Mouse (Mus musculus): ENCODE data around the gene Eml2. TPM values are rescaled to one million over a fixed set of nuclear protein-coding genes. Genes with fewer than 3 reads are reported as not detected.
A peak's percentile ranks its signal among the peaks of the same experiment; 100 is the strongest.

The Eml2 gene
- polyA plus RNA-seq, 1 experiment from 2014 or later = 8.2 TPM

- no peaks in the 10 kb centered on the region for H3K9me3 ChIP-seq
- no peaks in the 10 kb centered on the region for H3K36me3 ChIP-seq
- H3K4me3 ChIP-seq = no peak overlapping the region
- ATAC-seq (ENCODE audit: low FRiP score, low read depth) = no peak
- no peak overlapping the region for H3K27ac ChIP-seq (replicated peaks)
- H3K9ac ChIP-seq = no peak overlapping the region
- peaks cover 12% of the 10 kb centered on the region; the same call in 1 of the 2 replicates for H3K4me1 ChIP-seq (replicated peaks)
- 67% methylated on average over 2 of the region's 2 CpGs for WGBS
- H3K4me2 ChIP-seq = no peak overlapping the region
- H3K27me3 ChIP-seq = no peaks in the 10 kb centered on the region
Observed at GRCm38 (mm10) chr7:19236411-19236810, 60.2 kb downstream of the Eml2 start.

- Histone ChIP-seq H3K4me2 (no peak overlapping the region), H3K27ac (replicated peaks) (no peak overlapping the region), H3K4me3 (no peak overlapping the region), H3K9ac (no peak overlapping the region), H3K36me3 (no peaks in the 10 kb centered on the region), H3K4me1 (replicated peaks) (peaks cover 12% of the 10 kb centered on the region; the same call in 1 of the 2 replicates), H3K9me3 (no peaks in the 10 kb centered on the region), H3K27me3 (no peaks in the 10 kb centered on the region)
- no peak for ATAC-seq (ENCODE audit: low FRiP score, low read depth)
- 99% methylated on average over 4 of the region's 4 CpGs for WGBS
Observed at GRCm38 (mm10) chr7:19238344-19238743, 62.1 kb downstream of the Eml2 start.

- WGBS = 0% methylated on average over 1 of the region's 1 CpGs
- Histone ChIP-seq H3K4me3 (no peak overlapping the region), H3K4me2 (no peak overlapping the region), H3K9ac (no peak overlapping the region), H3K27me3 (no peaks in the 10 kb centered on the region), H3K36me3 (no peaks in the 10 kb centered on the region), H3K27ac (replicated peaks) (0 out of 2 replicates have a peak overlapping the region, but pooled peaks have one; percentile 10), H3K4me1 (replicated peaks) (peaks cover 12% of the 10 kb centered on the region; the same call in 1 of the 2 replicates), H3K9me3 (no peaks in the 10 kb centered on the region)
- peak; percentile 90 for ATAC-seq (ENCODE audit: low FRiP score, low read depth)
Observed at GRCm38 (mm10) chr7:19239423-19239822, 63.2 kb downstream of the Eml2 start.

- H3K4me3 ChIP-seq = no peak overlapping the region
- H3K36me3 ChIP-seq = 0 out of 2 replicates have a peak, but pooled peaks cover under 1% of the 10 kb centered on the region
- peaks cover 12% of the 10 kb centered on the region; the same call in 1 of the 2 replicates for H3K4me1 ChIP-seq (replicated peaks)
- H3K9ac ChIP-seq = no peak overlapping the region
- no peaks in the 10 kb centered on the region for H3K27me3 ChIP-seq
- H3K4me2 ChIP-seq = no peak overlapping the region
- 70% methylated on average over 2 of the region's 4 CpGs for whole genome bisulfite sequencing
- no peaks in the 10 kb centered on the region for H3K9me3 ChIP-seq
- ATAC-seq (ENCODE audit: low FRiP score, low read depth) = peak; percentile 5; the same call in 1 of the 2 replicates
- H3K27ac ChIP-seq (replicated peaks) = no peak overlapping the region
Observed at GRCm38 (mm10) chr7:19239986-19240385, 63.8 kb downstream of the Eml2 start.

GRCm38 (mm10) chr7:19240905-19241463 is 64.8 kb downstream of the Eml2 start:
- 89% methylated on average over 8 of the region's 8 CpGs for WGBS
- ATAC-seq (ENCODE audit: low FRiP score, low read depth) = no peak

GRCm38 (mm10) chr7:19242005-19242404 is 65.8 kb downstream of the Eml2 start:
- Histone ChIP-seq H3K9me3 (no peaks in the 10 kb centered on the region), H3K4me1 (replicated peaks) (peaks cover 5% of the 10 kb centered on the region; the same call in 1 of the 2 replicates), H3K27ac (replicated peaks) (no peak overlapping the region), H3K9ac (no peak overlapping the region), H3K36me3 (0 out of 2 replicates have a peak, but pooled peaks cover 14% of the 10 kb centered on the region), H3K4me2 (no peak overlapping the region), H3K4me3 (no peak overlapping the region), H3K27me3 (no peaks in the 10 kb centered on the region)
- ATAC-seq (ENCODE audit: low FRiP score, low read depth) = no peak
- WGBS = 85% methylated on average over 1 of the region's 1 CpGs

More at GRCm38 (mm10) chr7:19240905-19241463, 64.8 kb downstream of the Eml2 start:
- Histone ChIP-seq H3K4me3 (no peak overlapping the region), H3K36me3 (0 out of 2 replicates have a peak, but pooled peaks cover 10% of the 10 kb centered on the region), H3K4me2 (no peak overlapping the region), H3K9ac (no peak overlapping the region), H3K27ac (replicated peaks) (no peak overlapping the region), H3K27me3 (no peaks in the 10 kb centered on the region), H3K9me3 (no peaks in the 10 kb centered on the region), H3K4me1 (replicated peaks) (peaks cover 11% of the 10 kb centered on the region; the same call in 1 of the 2 replicates)

GRCm38 (mm10) chr7:19243858-19244257 is 67.6 kb downstream of the Eml2 start:
- 0 out of 2 replicates have a peak, but pooled peaks cover 14% of the 10 kb centered on the region for H3K36me3 ChIP-seq
- H3K27ac ChIP-seq (replicated peaks) = no peak overlapping the region
- H3K27me3 ChIP-seq = no peaks in the 10 kb centered on the region
- no peak for ATAC-seq (ENCODE audit: low FRiP score, low read depth)
- peaks cover 5% of the 10 kb centered on the region; the same call in 1 of the 2 replicates for H3K4me1 ChIP-seq (replicated peaks)
- no peak overlapping the region for H3K9ac ChIP-seq
- H3K4me2 ChIP-seq = no peak overlapping the region
- H3K4me3 ChIP-seq = no peak overlapping the region
- H3K9me3 ChIP-seq = no peaks in the 10 kb centered on the region
- WGBS = 62% methylated on average over 5 of the region's 5 CpGs

- ATAC-seq (ENCODE audit: low FRiP score, low read depth) = no peak
- no peak overlapping the region for H3K9ac ChIP-seq
- no peak overlapping the region for H3K4me2 ChIP-seq
- H3K9me3 ChIP-seq = no peaks in the 10 kb centered on the region
- no peaks in the 10 kb centered on the region for H3K27me3 ChIP-seq
- 94% methylated on average over 3 of the region's 3 CpGs for WGBS
- H3K4me3 ChIP-seq = no peak overlapping the region
- H3K36me3 ChIP-seq = 0 out of 2 replicates have a peak, but pooled peaks cover 14% of the 10 kb centered on the region
- H3K4me1 ChIP-seq (replicated peaks) = no peaks in the 10 kb centered on the region
- no peak overlapping the region for H3K27ac ChIP-seq (replicated peaks)
Observed at GRCm38 (mm10) chr7:19245083-19245482, 68.9 kb downstream of the Eml2 start.

- 97% methylated on average over 1 of the region's 1 CpGs for WGBS
Observed at GRCm38 (mm10) chr7:19246855-19247254, 70.6 kb downstream of the Eml2 start.

GRCm38 (mm10) chr7:19247511-19247910 is 71.3 kb downstream of the Eml2 start:
- no peak overlapping the region for H3K9ac ChIP-seq
- H3K4me2 ChIP-seq = no peak overlapping the region
- H3K27me3 ChIP-seq = no peaks in the 10 kb centered on the region
- H3K4me3 ChIP-seq = no peak overlapping the region
- no peak for ATAC-seq (ENCODE audit: low FRiP score, low read depth)
- 98% methylated on average over 2 of the region's 2 CpGs for WGBS
- H3K9me3 ChIP-seq = no peaks in the 10 kb centered on the region
- H3K4me1 ChIP-seq (replicated peaks) = no peaks in the 10 kb centered on the region
- 0 out of 2 replicates have a peak, but pooled peaks cover 14% of the 10 kb centered on the region for H3K36me3 ChIP-seq
- no peak overlapping the region for H3K27ac ChIP-seq (replicated peaks)

More at GRCm38 (mm10) chr7:19246855-19247254, 70.6 kb downstream of the Eml2 start:
- Histone ChIP-seq H3K4me3 (no peak overlapping the region), H3K27ac (replicated peaks) (no peak overlapping the region), H3K27me3 (no peaks in the 10 kb centered on the region), H3K4me1 (replicated peaks) (no peaks in the 10 kb centered on the region), H3K4me2 (no peak overlapping the region), H3K9me3 (no peaks in the 10 kb centered on the region), H3K36me3 (0 out of 2 replicates have a peak, but pooled peaks cover 14% of the 10 kb centered on the region), H3K9ac (no peak overlapping the region)
- ATAC-seq (ENCODE audit: low FRiP score, low read depth) = no peak

- no peaks in the 10 kb centered on the region for H3K27me3 ChIP-seq
- no peak overlapping the region for H3K4me3 ChIP-seq
- H3K27ac ChIP-seq (replicated peaks) = no peak overlapping the region
- WGBS = 87% methylated on average over 4 of the region's 4 CpGs
- H3K36me3 ChIP-seq = no peaks in the 10 kb centered on the region
- H3K4me2 ChIP-seq = no peak overlapping the region
- no peaks in the 10 kb centered on the region for H3K4me1 ChIP-seq (replicated peaks)
- no peaks in the 10 kb centered on the region for H3K9me3 ChIP-seq
- H3K9ac ChIP-seq = no peak overlapping the region
- no peak for ATAC-seq (ENCODE audit: low FRiP score, low read depth)
Observed at GRCm38 (mm10) chr7:19252078-19252477, 75.9 kb downstream of the Eml2 start.

GRCm38 (mm10) chr7:19253437-19253836 is 77.2 kb downstream of the Eml2 start:
- WGBS = 71% methylated on average over 5 of the region's 5 CpGs
- no peak overlapping the region for H3K4me3 ChIP-seq
- no peak for ATAC-seq (ENCODE audit: low FRiP score, low read depth)
- H3K9me3 ChIP-seq = no peaks in the 10 kb centered on the region
- H3K4me2 ChIP-seq = no peak overlapping the region
- no peak overlapping the region for H3K27ac ChIP-seq (replicated peaks)
- H3K4me1 ChIP-seq (replicated peaks) = no peaks in the 10 kb centered on the region
- peaks cover 12% of the 10 kb centered on the region for H3K36me3 ChIP-seq
- no peaks in the 10 kb centered on the region for H3K27me3 ChIP-seq
- H3K9ac ChIP-seq = no peak overlapping the region
